ENCODE assay signal across 7 mouse cellular contexts in genomic region chr7:130837941-130838657, GRCm38 (mm10). TPM values are rescaled to one million over a fixed set of nuclear protein-coding genes. Genes with fewer than 3 reads are reported as not detected.
A peak's percentile ranks its signal among the peaks of the same experiment; 100 is the strongest.
DNase-seq lines count a peak whose midpoint lies in the region; ATAC-seq lines count a peak whose summit lies in the region.

No protein-coding gene starts in this region.

- 5% methylated on average over 12 of the region's 12 CpGs for WGBS in forebrain, embryonic 14.5 days

- intact Hi-C loops in gastrocnemius, postnatal 36 days (cut with DNase I): no loop called here

- H3K4me1 ChIP-seq in forebrain, embryonic 14.5 days (ENCODE audit: control insufficient read depth, insufficient read depth, low read length): peaks cover 20% of the 10 kb centered on the region

- no peak overlapping the region for H3K4me3 ChIP-seq in forebrain, embryonic 14.5 days (ENCODE audit: low read depth, low read length)

- H3K36me3 ChIP-seq in forebrain, embryonic 14.5 days (ENCODE audit: control insufficient read depth, insufficient read depth, low read length): no peaks in the 10 kb centered on the region

- peak; percentile 93 for DNase-seq in brain, adult 2 months (ENCODE audit: low read depth, low spot score)
- DNase-seq in cerebellum, adult 11 months: peak; percentile 81
- peak; percentile 77 for DNase-seq in forebrain, embryonic 14.5 days (ENCODE audit: low spot score)
- DNase-seq in kidney, postnatal 4 days: peak; percentile 70 to 82
- no peak for DNase-seq in urinary bladder, postnatal 36 days (ENCODE audit: low spot score in 2 of 2)
- no peak for DNase-seq in gastrocnemius, postnatal 36 days
- DNase-seq in gastrocnemius, postnatal 10 days: no peak

- H3K27me3 ChIP-seq in forebrain, embryonic 14.5 days (replicated peaks; ENCODE audit: control insufficient read depth, insufficient read depth, low read length): 0 out of 2 replicates have a peak, but pooled peaks cover 4% of the 10 kb centered on the region

- H3K27ac ChIP-seq in forebrain, embryonic 14.5 days (ENCODE audit: low read depth, low read length): 0 out of 2 replicates have a peak overlapping the region, but pooled peaks have one; percentile 4

- no peak overlapping the region for H3K4me2 ChIP-seq in forebrain, embryonic 14.5 days (ENCODE audit: low read length)

- H3K9ac ChIP-seq in forebrain, embryonic 14.5 days (ENCODE audit: low read length): no peak overlapping the region

- no peaks in the 10 kb centered on the region for H3K9me3 ChIP-seq in forebrain, embryonic 14.5 days (replicated peaks; ENCODE audit: control insufficient read depth, low read length)

- ATAC-seq in forebrain, embryonic 14.5 days: peak; percentile 70

RNA-seq across cellular contexts. Expression of gene Plekha1, which starts 27.5 kb away (rescaled TPM):
- polyA plus RNA-seq in forebrain, embryonic 14.5 days (2014; fragmentation: Nextera tagmentation; extraction: Ambion mirVana): 30.6 and 43.9 TPM in 2 replicates
- 10 to 100 TPM; 17.9 to 20.8 TPM for total RNA-seq in gastrocnemius, postnatal 36 days (2021)
- 10 to 100 TPM; 30.9 to 32.5 TPM for total RNA-seq in gastrocnemius, postnatal 10 days (2021)

Comparison
In these comparisons a context has a peak if more than half of its experiments do, and no peak if none do; other contexts are left out.
1. DNase-seq: peak in brain, adult 2 months (single experiment), cerebellum, adult 11 months (single experiment), forebrain, embryonic 14.5 days (single experiment) and kidney, postnatal 4 days (2 of 2); none in urinary bladder, postnatal 36 days (0 of 2), gastrocnemius, postnatal 36 days (0 of 2) and gastrocnemius, postnatal 10 days (single experiment).